ENCODE assay signal across 13 mouse cellular contexts in genomic region chr8:110340090-110340703, GRCm38 (mm10).
"Had no signal": no experiment of that assay in that cellular context is flagged by ENCODE, and none has a peak within 500 bp of the region (broad histone marks: within the 10 kb centered on the region; RNA-seq: fewer than 3 reads in every experiment).

No protein-coding gene starts in this region.

- H3K9ac ChIP-seq: kidney, embryonic 15.5 days; limb, embryonic 12.5 days; liver, embryonic 15.5 days; neural tube, embryonic 15.5 days had no signal

- H3K27ac ChIP-seq: kidney, embryonic 15.5 days; limb, embryonic 12.5 days; liver, embryonic 15.5 days; midbrain, embryonic 10.5 days; neural tube, embryonic 15.5 days; stomach, postnatal 0 days had no signal

- H3K27me3 ChIP-seq: kidney, embryonic 15.5 days; limb, embryonic 12.5 days; liver, embryonic 15.5 days; neural tube, embryonic 15.5 days had no signal

- ATAC-seq: intestine, embryonic 16.5 days had no signal

- H3K4me3 ChIP-seq: kidney, embryonic 15.5 days; limb, embryonic 12.5 days; liver, embryonic 15.5 days; midbrain, embryonic 10.5 days; myocyte; neural tube, embryonic 15.5 days had no signal

- H3K9me3 ChIP-seq: kidney, embryonic 15.5 days; limb, embryonic 12.5 days; liver, embryonic 15.5 days; midbrain, embryonic 10.5 days; neural tube, embryonic 15.5 days had no signal

- H3K36me3 ChIP-seq: kidney, embryonic 15.5 days; limb, embryonic 12.5 days; liver, embryonic 15.5 days; midbrain, embryonic 10.5 days; neural tube, embryonic 15.5 days had no signal

- DNase-seq: kidney, adult 2 months; kidney, postnatal 14 days; liver; midbrain, embryonic 14.5 days; thymus, postnatal 4 days had no signal

- H3K4me1 ChIP-seq: kidney, embryonic 15.5 days; limb, embryonic 12.5 days; liver, embryonic 15.5 days; midbrain, embryonic 10.5 days; neural tube, embryonic 15.5 days had no signal

- H3K4me2 ChIP-seq: kidney, embryonic 15.5 days; limb, embryonic 12.5 days; liver, embryonic 15.5 days; neural tube, embryonic 15.5 days had no signal
